Mouse (Mus musculus): ENCODE results near the gene Kcnq5. TPM values are rescaled to one million over a fixed set of nuclear protein-coding genes. Genes with fewer than 3 reads are reported as not detected.

Kcnq5 gene
- polyA plus RNA-seq, 1 experiment from 2014 or later: 1.0 TPM

DNA sequence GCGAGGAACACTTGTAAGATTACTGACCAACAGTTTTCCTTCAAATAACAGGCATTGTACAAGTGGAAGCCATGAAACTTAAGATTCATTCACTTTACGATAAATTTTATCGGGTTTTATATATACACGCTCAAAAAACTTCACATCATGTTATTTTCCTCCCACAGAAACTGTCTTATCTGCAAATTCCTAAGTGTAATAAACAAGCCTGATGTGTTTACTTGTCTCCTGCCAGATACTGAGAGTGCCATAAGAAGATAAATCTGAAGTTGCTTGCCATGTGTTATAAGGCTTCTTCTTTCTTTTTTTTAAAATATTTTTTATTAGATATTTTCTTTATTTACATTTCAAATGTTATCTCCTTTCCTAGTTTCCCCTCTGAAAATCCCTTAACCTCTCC lies 34.6 kb downstream of the Kcnq5 start:
- Histone ChIP-seq H3K9ac (no peak overlapping the region), H3K9me3 (replicated peaks) (no peaks in the 10 kb centered on the region), H3K4me1 (no peaks in the 10 kb centered on the region), H3K4me2 (no peak overlapping the region), H3K27ac (no peak overlapping the region), H3K27me3 (replicated peaks) (no peaks in the 10 kb centered on the region), H3K36me3 (no peaks in the 10 kb centered on the region), H3K4me3 (no peak overlapping the region)
- no peak for ATAC-seq
- WGBS (ENCODE audit: insufficient replicate concordance): 74% methylated on average over 4 of the region's 4 CpGs

DNA sequence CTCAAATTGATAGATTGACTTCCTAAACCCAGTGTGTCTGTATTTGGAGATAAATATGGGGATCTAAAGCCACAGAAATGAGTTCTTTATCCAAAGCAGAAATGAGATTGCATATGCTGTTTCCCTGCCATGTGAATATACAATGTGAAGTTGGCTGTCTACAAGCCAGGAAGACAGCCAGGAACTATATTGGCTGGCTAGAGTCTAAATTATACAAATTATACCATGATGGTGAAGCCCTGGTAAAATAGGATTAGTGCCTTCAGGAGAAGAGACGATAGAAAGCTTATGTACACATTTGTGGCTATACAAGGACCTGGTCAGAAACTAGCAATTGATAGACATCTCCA lies 38.5 kb downstream of the Kcnq5 start:
- no peak for ATAC-seq
- Histone ChIP-seq H3K36me3 (no peaks in the 10 kb centered on the region), H3K9ac (no peak overlapping the region), H3K4me2 (no peak overlapping the region), H3K4me3 (no peak overlapping the region), H3K4me1 (no peaks in the 10 kb centered on the region), H3K27me3 (replicated peaks) (no peaks in the 10 kb centered on the region), H3K9me3 (replicated peaks) (no peaks in the 10 kb centered on the region), H3K27ac (no peak overlapping the region)
- WGBS (ENCODE audit: insufficient replicate concordance): 65% methylated on average over 1 of the region's 1 CpGs

DNA sequence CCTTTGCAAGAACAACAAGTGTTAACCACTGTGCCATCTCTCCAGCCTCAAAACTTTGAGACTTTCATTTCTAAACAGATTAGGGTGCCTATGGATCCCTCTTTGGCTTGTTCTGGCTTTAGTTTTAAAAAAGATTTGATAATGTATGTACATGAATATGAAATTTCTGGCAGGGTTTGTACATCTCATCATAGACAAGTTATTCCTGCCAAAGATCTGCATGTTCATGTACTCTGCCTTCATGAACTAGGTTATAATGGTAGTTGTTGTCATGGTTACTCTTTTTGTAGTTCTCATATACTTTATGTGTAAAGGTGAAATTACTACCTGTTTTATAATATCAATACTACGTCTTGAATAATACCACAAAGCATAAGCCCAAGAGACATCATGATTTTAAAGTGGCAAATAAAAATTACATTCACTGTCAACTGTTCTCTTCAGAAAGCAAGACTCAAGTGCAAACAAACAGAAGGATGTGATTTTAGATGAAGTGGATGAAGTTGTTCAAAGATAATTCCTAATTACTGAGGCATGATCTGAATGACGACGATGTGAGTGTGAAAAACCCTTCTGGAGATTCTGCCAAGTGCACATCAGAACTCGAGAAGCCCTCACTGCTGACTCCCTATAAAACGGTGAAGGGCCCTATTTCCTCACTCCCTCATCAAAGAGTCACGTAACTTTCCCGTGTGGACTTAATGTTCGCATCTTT lies 39.0 kb downstream of the Kcnq5 start:
- no peak overlapping the region for H3K27ac ChIP-seq
- no peak overlapping the region for H3K4me2 ChIP-seq
- 71% methylated on average over 8 of the region's 8 CpGs for WGBS (ENCODE audit: insufficient replicate concordance)
- no peak overlapping the region for H3K9ac ChIP-seq
- H3K9me3 ChIP-seq (replicated peaks): no peaks in the 10 kb centered on the region
- H3K27me3 ChIP-seq (replicated peaks): no peaks in the 10 kb centered on the region
- H3K4me1 ChIP-seq: no peaks in the 10 kb centered on the region
- no peaks in the 10 kb centered on the region for H3K36me3 ChIP-seq
- no peak for ATAC-seq
- H3K4me3 ChIP-seq: no peak overlapping the region

DNA sequence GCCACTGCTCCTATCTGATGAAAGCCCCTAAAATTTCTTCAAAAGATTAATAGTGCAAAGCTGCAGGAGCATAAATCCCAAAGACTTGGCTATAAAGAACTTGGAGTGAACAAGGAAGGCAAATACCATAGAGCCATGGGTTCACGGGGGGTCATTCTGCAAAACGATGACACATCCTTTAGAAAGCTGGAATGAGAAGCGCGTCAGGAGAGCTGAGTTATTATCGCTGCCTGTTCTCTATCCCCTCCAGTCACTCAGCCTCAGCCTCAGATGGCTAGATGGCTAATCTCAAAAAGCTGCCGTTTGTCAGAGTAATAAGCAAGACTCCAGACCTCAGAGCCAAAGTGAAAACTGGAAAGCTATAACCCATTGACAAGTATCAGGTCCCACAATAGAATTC lies 42.5 kb downstream of the Kcnq5 start:
- no peak for ATAC-seq
- Histone ChIP-seq H3K4me2 (no peak overlapping the region), H3K27me3 (replicated peaks) (no peaks in the 10 kb centered on the region)

DNA sequence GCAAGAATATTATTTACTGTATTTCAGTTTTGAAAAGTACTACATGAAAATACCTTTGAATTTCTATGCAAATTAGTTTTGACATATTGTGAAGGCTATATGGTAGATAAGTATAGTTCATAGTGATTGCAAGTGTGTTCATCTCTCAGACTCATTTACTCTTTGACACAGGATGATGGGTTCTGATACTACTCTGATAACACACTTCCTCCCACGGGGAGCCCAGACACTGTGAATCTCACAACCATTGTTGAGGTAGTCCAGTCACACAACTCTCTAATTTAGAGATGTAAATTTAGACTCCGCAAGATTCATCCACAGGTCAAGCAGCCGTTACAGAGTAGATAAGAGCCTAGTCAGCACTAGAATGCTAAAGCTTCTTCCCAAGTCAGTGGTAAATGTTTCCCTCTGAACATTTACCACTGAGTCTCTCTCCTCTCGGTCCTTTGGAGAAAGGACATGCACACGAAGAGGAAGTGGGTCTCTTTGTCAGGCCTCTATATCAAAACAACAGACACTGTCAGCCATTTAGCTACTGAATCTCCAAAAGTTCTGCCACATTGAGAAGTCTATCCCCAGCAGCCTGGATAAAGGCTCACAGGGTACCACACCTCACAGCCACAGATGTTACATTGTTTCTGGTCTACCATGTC lies 65.5 kb downstream of the Kcnq5 start:
- Histone ChIP-seq H3K4me1 (no peaks in the 10 kb centered on the region), H3K9me3 (replicated peaks) (no peaks in the 10 kb centered on the region), H3K27me3 (replicated peaks) (no peaks in the 10 kb centered on the region), H3K4me3 (no peak overlapping the region), H3K4me2 (no peak overlapping the region), H3K27ac (no peak overlapping the region), H3K36me3 (no peaks in the 10 kb centered on the region), H3K9ac (no peak overlapping the region)
- ATAC-seq: no peak
- 17% methylated on average over 5 of the region's 5 CpGs for WGBS (ENCODE audit: insufficient replicate concordance)

More for the DNA sequence above, 42.5 kb downstream of the Kcnq5 start:
- Histone ChIP-seq H3K36me3 (no peaks in the 10 kb centered on the region), H3K9me3 (replicated peaks) (no peaks in the 10 kb centered on the region), H3K9ac (no peak overlapping the region), H3K27ac (no peak overlapping the region), H3K4me3 (no peak overlapping the region), H3K4me1 (no peaks in the 10 kb centered on the region)
- WGBS (ENCODE audit: insufficient replicate concordance): 72% methylated on average over 6 of the region's 6 CpGs

DNA sequence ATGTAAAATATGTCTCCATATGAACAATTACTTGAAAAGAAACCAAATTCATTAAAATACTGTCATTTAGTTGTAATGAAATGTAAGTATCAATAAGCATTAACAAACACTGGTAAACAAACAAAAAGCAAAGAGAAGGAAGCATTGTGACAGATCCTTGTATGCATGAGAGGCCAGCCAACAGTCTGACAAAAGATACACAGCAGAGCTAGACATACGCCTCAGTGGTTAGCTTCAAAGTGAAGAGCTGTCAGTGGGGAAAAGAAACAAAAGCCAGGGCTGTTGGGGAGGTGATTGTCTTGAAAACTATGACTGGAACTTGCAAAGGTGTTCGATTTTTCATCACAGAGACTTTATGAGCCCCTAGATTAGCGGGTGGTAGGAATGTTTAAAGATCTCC lies 78.0 kb downstream of the Kcnq5 start:
- H3K9ac ChIP-seq: no peak overlapping the region
- H3K27ac ChIP-seq: no peak overlapping the region
- H3K9me3 ChIP-seq (replicated peaks): no peaks in the 10 kb centered on the region
- H3K4me2 ChIP-seq: no peak overlapping the region
- no peak for ATAC-seq
- H3K4me3 ChIP-seq: no peak overlapping the region
- H3K36me3 ChIP-seq: no peaks in the 10 kb centered on the region
- no peaks in the 10 kb centered on the region for H3K27me3 ChIP-seq (replicated peaks)
- 69% methylated on average over 3 of the region's 3 CpGs for WGBS (ENCODE audit: insufficient replicate concordance)
- H3K4me1 ChIP-seq: no peaks in the 10 kb centered on the region

DNA sequence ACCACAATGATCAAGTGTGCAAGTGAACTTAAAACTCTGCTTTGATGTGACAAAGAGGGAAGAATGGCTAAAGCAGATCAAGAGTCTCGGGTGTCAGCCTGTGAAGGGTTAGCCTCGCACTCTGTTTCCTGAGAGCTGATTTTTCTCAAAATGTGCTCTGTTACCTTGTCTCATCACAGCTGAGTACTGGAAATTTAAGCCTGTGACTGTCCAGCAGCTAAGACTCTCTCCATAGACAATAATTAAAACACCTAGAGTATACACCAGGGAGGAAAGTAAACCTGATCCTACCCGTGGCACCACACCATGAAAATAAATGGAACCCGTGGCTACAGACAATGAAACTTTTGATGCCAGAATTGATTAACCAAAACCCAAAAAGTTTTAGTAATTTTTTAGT lies 90.9 kb downstream of the Kcnq5 start:
- Histone ChIP-seq H3K27ac (no peak overlapping the region), H3K4me2 (no peak overlapping the region), H3K36me3 (no peaks in the 10 kb centered on the region), H3K4me3 (no peak overlapping the region), H3K27me3 (replicated peaks) (no peaks in the 10 kb centered on the region), H3K9me3 (replicated peaks) (no peaks in the 10 kb centered on the region), H3K4me1 (no peaks in the 10 kb centered on the region), H3K9ac (no peak overlapping the region)
- 60% methylated on average over 4 of the region's 4 CpGs for WGBS (ENCODE audit: insufficient replicate concordance)
- ATAC-seq: no peak

DNA sequence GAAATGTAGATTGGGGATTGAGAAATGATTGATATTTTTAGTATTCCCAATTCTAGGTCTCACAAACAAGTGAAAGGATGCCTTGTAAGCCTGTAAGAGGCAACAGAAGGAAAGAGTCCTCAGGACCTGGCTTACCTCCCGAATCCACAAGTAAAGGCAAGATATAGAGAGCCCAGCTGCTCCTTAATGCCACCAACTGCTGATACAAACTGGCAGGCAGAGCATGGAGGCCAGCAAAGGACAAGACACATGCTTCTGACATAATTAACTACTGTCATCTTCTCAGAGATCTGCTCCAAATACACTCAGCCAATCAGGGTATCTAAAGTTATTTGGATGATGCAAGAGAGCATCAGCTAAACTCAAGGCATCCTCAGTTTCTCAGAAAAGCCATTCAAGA lies 93.3 kb downstream of the Kcnq5 start:
- no peaks in the 10 kb centered on the region for H3K4me1 ChIP-seq
- ATAC-seq: no peak
- no peak overlapping the region for H3K4me2 ChIP-seq
- 73% methylated on average over 1 of the region's 1 CpGs for WGBS (ENCODE audit: insufficient replicate concordance)
- no peaks in the 10 kb centered on the region for H3K36me3 ChIP-seq
- no peak overlapping the region for H3K4me3 ChIP-seq
- no peak overlapping the region for H3K9ac ChIP-seq
- no peak overlapping the region for H3K27ac ChIP-seq
- no peaks in the 10 kb centered on the region for H3K27me3 ChIP-seq (replicated peaks)
- H3K9me3 ChIP-seq (replicated peaks): no peaks in the 10 kb centered on the region

DNA sequence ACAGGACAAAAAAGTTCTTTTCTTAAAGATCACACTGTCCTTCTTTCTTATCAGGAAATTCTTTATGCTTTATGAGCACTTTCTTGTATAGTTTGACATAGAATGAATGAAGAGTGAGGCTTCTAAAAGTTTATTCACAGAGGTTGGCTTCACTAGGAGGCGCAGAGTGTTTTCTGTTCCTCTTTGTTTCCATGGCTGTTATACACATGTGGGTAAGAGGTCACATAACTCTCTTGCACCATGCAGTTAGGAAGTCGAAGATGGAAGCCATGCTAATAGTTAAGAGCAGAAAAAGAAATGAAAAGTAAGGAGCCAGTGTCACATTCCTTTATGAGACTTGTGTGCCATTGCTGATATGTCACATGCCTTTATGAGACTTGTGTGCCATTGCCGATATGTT lies 105.3 kb downstream of the Kcnq5 start:
- H3K4me1 ChIP-seq: no peaks in the 10 kb centered on the region
- H3K27me3 ChIP-seq (replicated peaks): no peaks in the 10 kb centered on the region
- no peaks in the 10 kb centered on the region for H3K9me3 ChIP-seq (replicated peaks)
- no peak overlapping the region for H3K27ac ChIP-seq
- no peaks in the 10 kb centered on the region for H3K36me3 ChIP-seq
- no peak overlapping the region for H3K9ac ChIP-seq
- WGBS (ENCODE audit: insufficient replicate concordance): 62% methylated on average over 3 of the region's 3 CpGs
- H3K4me3 ChIP-seq: no peak overlapping the region
- H3K4me2 ChIP-seq: no peak overlapping the region
- ATAC-seq: no peak

DNA sequence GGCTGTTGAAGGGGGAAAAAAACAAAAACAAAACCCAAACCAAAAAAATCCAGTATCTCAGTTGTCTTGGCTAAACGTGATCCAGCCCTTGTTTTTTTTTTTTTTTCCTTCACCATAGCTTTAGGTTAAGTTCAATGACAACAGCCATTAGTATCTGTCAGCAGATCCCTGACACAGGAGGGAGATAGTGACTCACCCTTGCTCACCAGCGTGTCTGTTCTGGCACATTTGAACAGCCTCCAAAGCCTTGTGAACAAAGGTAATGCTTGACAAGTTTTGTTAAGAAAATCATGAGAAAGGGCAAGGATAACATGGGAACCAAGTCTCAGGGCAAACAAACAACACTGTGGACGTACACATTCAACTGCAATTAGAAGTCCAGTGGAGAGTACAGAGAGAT lies 123.2 kb downstream of the Kcnq5 start:
- Histone ChIP-seq H3K36me3 (no peaks in the 10 kb centered on the region), H3K4me2 (no peak overlapping the region), H3K9me3 (replicated peaks) (no peaks in the 10 kb centered on the region), H3K4me3 (no peak overlapping the region), H3K27ac (no peak overlapping the region), H3K4me1 (no peaks in the 10 kb centered on the region), H3K27me3 (replicated peaks) (no peaks in the 10 kb centered on the region), H3K9ac (no peak overlapping the region)
- 42% methylated on average over 3 of the region's 3 CpGs for WGBS (ENCODE audit: insufficient replicate concordance)
- ATAC-seq: no peak

DNA sequence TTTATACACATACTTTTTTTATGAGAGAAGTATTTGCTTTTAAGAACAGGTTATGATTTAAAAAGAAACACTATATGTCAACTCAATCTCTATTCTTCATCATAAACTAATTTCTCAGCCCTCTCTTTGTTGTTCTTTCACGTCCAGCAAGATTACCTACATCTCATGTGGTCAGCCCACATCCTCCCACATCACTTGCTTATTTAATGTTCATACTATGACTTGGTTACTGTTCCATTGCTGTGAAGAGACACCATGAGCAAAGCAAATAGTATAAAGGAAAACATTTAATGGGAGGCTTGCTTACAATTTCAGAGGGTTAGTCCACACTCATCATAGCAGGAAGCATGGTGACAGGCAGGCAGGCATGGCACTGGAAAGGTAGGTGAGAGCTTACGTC lies 124.4 kb downstream of the Kcnq5 start:
- Histone ChIP-seq H3K4me2 (no peak overlapping the region), H3K9ac (no peak overlapping the region), H3K27me3 (replicated peaks) (no peaks in the 10 kb centered on the region), H3K27ac (no peak overlapping the region), H3K9me3 (replicated peaks) (no peaks in the 10 kb centered on the region), H3K4me1 (no peaks in the 10 kb centered on the region), H3K4me3 (no peak overlapping the region), H3K36me3 (no peaks in the 10 kb centered on the region)
- WGBS (ENCODE audit: insufficient replicate concordance): 63% methylated on average over 2 of the region's 2 CpGs
- ATAC-seq: no peak

DNA sequence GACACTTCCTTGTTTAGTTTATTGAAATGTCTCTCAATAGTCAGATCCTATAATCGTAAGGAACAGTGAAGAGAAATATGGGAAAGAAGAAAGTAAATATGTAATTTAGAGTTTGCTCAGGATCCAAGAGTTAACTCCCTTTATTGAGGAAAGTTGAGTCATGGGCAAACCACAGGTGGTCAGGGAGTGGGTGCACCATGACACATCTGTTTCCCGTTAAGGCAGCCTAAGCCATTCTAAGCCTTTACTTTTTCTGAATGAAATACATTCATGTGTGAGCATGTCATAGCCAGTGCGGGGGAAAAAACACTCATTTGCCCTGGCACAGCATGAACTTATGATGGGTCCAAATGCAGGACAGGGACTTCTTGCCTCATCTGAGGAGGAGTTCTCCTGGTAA lies 125.4 kb downstream of the Kcnq5 start:
- H3K9me3 ChIP-seq (replicated peaks): no peaks in the 10 kb centered on the region
- ATAC-seq: no peak
- H3K4me3 ChIP-seq: no peak overlapping the region
- H3K27ac ChIP-seq: no peak overlapping the region
- WGBS (ENCODE audit: insufficient replicate concordance): 55% methylated on average over 3 of the region's 3 CpGs
- no peaks in the 10 kb centered on the region for H3K4me1 ChIP-seq
- H3K36me3 ChIP-seq: no peaks in the 10 kb centered on the region
- H3K27me3 ChIP-seq (replicated peaks): no peaks in the 10 kb centered on the region
- H3K4me2 ChIP-seq: no peak overlapping the region
- no peak overlapping the region for H3K9ac ChIP-seq
